Mouse (Mus musculus) thymus, postnatal 4 days (tissue): Measurements from ENCODE around the gene Adarb2.
A peak's percentile ranks its signal among the peaks of the same experiment; 100 is the strongest.

Source experiments
- DNase-seq: peaks from one replicate; pipeline ENCODE4 v3.0.0; 2021

The Adarb2 gene

GRCm38 (mm10) chr13:8699831-8700230 is 497.2 kb downstream of the Adarb2 start:
- no peak for DNase-seq

- no peak for DNase-seq
Observed at GRCm38 (mm10) chr13:8700981-8701380, 498.3 kb downstream of the Adarb2 start.

- no peak for DNase-seq
Observed at GRCm38 (mm10) chr13:8705296-8705695, 502.6 kb downstream of the Adarb2 start.

- no peak for DNase-seq
Observed at GRCm38 (mm10) chr13:8713377-8713776, 510.7 kb downstream of the Adarb2 start.

- no peak for DNase-seq
Observed at GRCm38 (mm10) chr13:8729972-8730645, 527.4 kb downstream of the Adarb2 start.

GRCm38 (mm10) chr13:8737139-8737865 is 534.6 kb downstream of the Adarb2 start:
- no peak for DNase-seq

- no peak for DNase-seq
Observed at GRCm38 (mm10) chr13:8742792-8743191, 540.1 kb downstream of the Adarb2 start.

GRCm38 (mm10) chr13:8744565-8744964 is 541.9 kb downstream of the Adarb2 start:
- peak; percentile 15 for DNase-seq

- DNase-seq, result no peak
Observed at GRCm38 (mm10) chr13:8745596-8745995, 542.9 kb downstream of the Adarb2 start.

- DNase-seq, result no peak
Observed at GRCm38 (mm10) chr13:8749451-8749850, 546.8 kb downstream of the Adarb2 start.

- DNase-seq, result no peak
Observed at GRCm38 (mm10) chr13:8760940-8761339, 558.3 kb downstream of the Adarb2 start.

- no peak for DNase-seq
Observed at GRCm38 (mm10) chr13:8769654-8770227, 567.1 kb downstream of the Adarb2 start.

GRCm38 (mm10) chr13:8770616-8771015 is 568.0 kb downstream of the Adarb2 start:
- DNase-seq, result no peak

GRCm38 (mm10) chr13:8780441-8780840 is 577.8 kb downstream of the Adarb2 start:
- DNase-seq, result peak; percentile 83

- DNase-seq, result no peak
Observed at GRCm38 (mm10) chr13:8782636-8783035, 580.0 kb downstream of the Adarb2 start.

- DNase-seq, result peak; percentile 22
Observed at GRCm38 (mm10) chr13:8783686-8784307, 581.1 kb downstream of the Adarb2 start.

GRCm38 (mm10) chr13:8784308-8785061 is 581.8 kb downstream of the Adarb2 start:
- DNase-seq, result no peak

GRCm38 (mm10) chr13:8785185-8785584 is 582.5 kb downstream of the Adarb2 start:
- DNase-seq, result peak; percentile 65

GRCm38 (mm10) chr13:8793217-8793616 is 590.6 kb downstream of the Adarb2 start:
- no peak for DNase-seq

- no peak for DNase-seq
Observed at GRCm38 (mm10) chr13:8800576-8800975, 597.9 kb downstream of the Adarb2 start.

GRCm38 (mm10) chr13:8805931-8806330 is 603.3 kb downstream of the Adarb2 start:
- DNase-seq, result no peak
